Mouse (Mus musculus) limb, embryonic 11.5 days (tissue): ENCODE data around the gene Hoxc4. TPM values are rescaled to one million over a fixed set of nuclear protein-coding genes. Genes with fewer than 3 reads are reported as not detected.

Experiments used
- ATAC-seq: fragments of 200-750 bp; cut with Nextera tagmentation; 2 replicates; pipeline ENCODE4 v1.8.0; 2017; ENCODE audit warnings: low read depth; ENCODE audit not compliant: insufficient number of reproducible peaks, low FRiP score, low TSS enrichment
- DNase-seq: peaks from one replicate; pipeline ENCODE4 v3.0.0-alpha.2; 2015; ENCODE audit warnings: low spot score
- H3K27ac ChIP-seq: fragments of 300-500 bp; sonication (generic); replicated peaks from 2 replicates; pipeline ENCODE4 v1.5.1; 2014; ENCODE audit warnings: low read depth, mild to moderate bottlenecking, low read length
- H3K27me3 ChIP-seq: fragments of 300-500 bp; sonication (generic); 2 replicates; pipeline ENCODE4 v1.6.1; 2014; ENCODE audit warnings: mild to moderate bottlenecking, low read length, mixed read lengths; ENCODE audit not compliant: control insufficient read depth, insufficient read depth
- H3K36me3 ChIP-seq: fragments of 300-500 bp; sonication (generic); 2 replicates; pipeline ENCODE4 v1.6.1; 2014; ENCODE audit warnings: mild to moderate bottlenecking, low read length, moderate library complexity, mixed read lengths; ENCODE audit not compliant: control insufficient read depth, insufficient read depth
- H3K4me1 ChIP-seq: fragments of 300-500 bp; sonication (generic); 2 replicates; pipeline ENCODE4 v1.6.1; 2014; ENCODE audit warnings: low read length, mixed read lengths; ENCODE audit not compliant: control insufficient read depth, insufficient read depth
- H3K4me2 ChIP-seq: fragments of 300-500 bp; sonication (generic); 2 replicates; pipeline ENCODE4 v1.6.1; 2014; ENCODE audit warnings: low read depth, mild to moderate bottlenecking, moderate library complexity; ENCODE audit not compliant: severe bottlenecking
- H3K4me3 ChIP-seq: fragments of 300-500 bp; sonication (generic); 2 replicates; pipeline ENCODE4 v1.5.1; 2014; ENCODE audit warnings: low read depth, low read length
- H3K9ac ChIP-seq: fragments of 300-500 bp; sonication (generic); 2 replicates; pipeline ENCODE4 v1.6.1; 2014; ENCODE audit warnings: mild to moderate bottlenecking, low read length
- H3K9me3 ChIP-seq: fragments of 300-500 bp; sonication (generic); 2 replicates; pipeline ENCODE4 v1.6.1; 2016; ENCODE audit warnings: low read length; ENCODE audit not compliant: control insufficient read depth
- WGBS: fragments of 180-500 bp; shearing (Covaris S2); extraction: QIAGEN DNeasy Blood & Tissue Kit; methylation state at CpG from one replicate; pipeline ENCODE4 v1.1.7; 2014; 5-methylcytosine and 5-hydroxymethylcytosine counted together
- polyA plus RNA-seq: library from polyadenylated mRNA; unstranded; fragments of >200 nt; fragmentation: Nextera tagmentation; extraction: Ambion mirVana; gene quantifications from 2 replicates; pipeline ENCODE4 v1.2.1, GENCODE M21; 2014

Gene Hoxc4
- polyA plus RNA-seq, 1 experiment from 2014 or later, result 5.1 TPM

DNA sequence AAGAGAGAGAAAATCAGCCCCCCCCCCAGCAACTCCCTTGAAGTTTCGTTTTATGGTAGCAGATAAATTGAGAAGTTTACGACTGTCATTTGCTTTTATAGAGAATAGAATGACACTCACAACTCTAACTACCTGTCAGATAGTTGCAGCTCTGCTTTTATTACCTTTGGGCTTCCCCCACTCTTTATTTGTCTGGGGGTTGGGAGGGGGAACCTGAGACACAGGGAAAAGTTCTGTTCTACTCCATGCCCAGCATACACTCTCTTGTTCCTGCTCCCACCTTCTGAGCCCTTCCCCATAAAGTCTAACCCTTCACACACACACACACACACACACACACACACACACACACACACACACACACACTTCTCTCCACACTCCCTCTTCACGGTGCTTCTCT, 25.9 kb upstream of the Hoxc4 start:
- ATAC-seq, result no peak
- Histone ChIP-seq H3K4me2 (no peak overlapping the region), H3K4me1 (peaks cover 34% of the 10 kb centered on the region), H3K27me3 (peaks cover 81% of the 10 kb centered on the region), H3K9ac (no peak overlapping the region), H3K4me3 (no peak overlapping the region), H3K9me3 (no peaks in the 10 kb centered on the region), H3K27ac (no peak overlapping the region), H3K36me3 (no peaks in the 10 kb centered on the region)
- DNase-seq, result no peak
- 0% methylated on average over 3 of the region's 3 CpGs for WGBS

DNA sequence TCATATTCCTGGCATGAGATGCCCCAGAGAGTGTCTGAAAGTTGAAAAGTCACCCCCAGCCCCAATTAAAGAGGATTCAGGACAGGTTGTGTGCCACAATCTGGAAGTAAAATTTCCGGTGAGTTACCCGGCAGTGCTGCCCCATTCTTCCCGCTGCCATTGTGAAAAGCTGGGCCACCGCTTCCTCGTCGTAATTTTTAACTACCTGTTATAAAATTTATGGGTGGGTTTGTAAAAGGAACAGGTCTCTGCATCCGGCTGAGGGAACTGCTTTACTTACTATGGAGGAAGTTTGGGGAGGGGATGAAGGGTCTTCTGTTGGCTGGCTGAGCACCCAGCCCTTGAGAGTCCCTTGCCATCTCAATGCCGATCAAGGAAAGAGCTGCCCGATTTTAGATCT, 22.2 kb upstream of the Hoxc4 start:
- no peaks in the 10 kb centered on the region for H3K9me3 ChIP-seq
- H3K27me3 ChIP-seq, result peaks cover 60% of the 10 kb centered on the region
- no peak overlapping the region for H3K4me3 ChIP-seq
- no peaks in the 10 kb centered on the region for H3K36me3 ChIP-seq
- H3K27ac ChIP-seq, result no peak overlapping the region
- ATAC-seq (no peak), DNase-seq (peak; percentile 64)
- no peak overlapping the region for H3K9ac ChIP-seq
- peaks cover 54% of the 10 kb centered on the region for H3K4me1 ChIP-seq
- H3K4me2 ChIP-seq, result peak overlapping the region; percentile 24; the same call in 1 of the 2 replicates
- WGBS, result under 1% methylated on average over 9 of the region's 9 CpGs

DNA sequence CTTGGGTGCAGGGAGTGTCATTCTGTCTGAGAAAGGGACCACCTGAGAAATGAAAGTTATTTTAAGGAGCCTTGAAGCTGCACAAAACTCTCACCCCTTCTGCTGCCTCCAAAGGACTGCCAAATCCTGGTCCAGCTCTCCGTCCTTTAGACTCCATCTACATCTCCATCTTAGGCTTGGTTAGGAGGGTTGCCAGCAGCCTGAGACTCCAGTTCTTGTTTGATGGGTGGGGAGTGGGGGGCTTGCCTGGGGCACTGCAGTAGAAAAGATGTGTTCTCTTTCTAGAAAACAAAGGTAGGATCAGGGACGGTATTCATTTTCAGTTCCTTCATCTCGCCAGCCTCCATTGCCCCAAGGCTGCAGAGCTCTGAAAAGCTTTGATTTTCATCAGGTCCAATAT, 21.3 kb upstream of the Hoxc4 start:
- no peak overlapping the region for H3K9ac ChIP-seq
- H3K27me3 ChIP-seq, result peaks cover 58% of the 10 kb centered on the region
- DNase-seq (peak; percentile 41), ATAC-seq (no peak)
- no peaks in the 10 kb centered on the region for H3K9me3 ChIP-seq
- 0 out of 2 replicates have a peak overlapping the region, but pooled peaks have one; percentile 41 for H3K4me3 ChIP-seq
- no peak overlapping the region for H3K27ac ChIP-seq
- peaks cover 62% of the 10 kb centered on the region for H3K4me1 ChIP-seq
- H3K4me2 ChIP-seq, result peak overlapping the region; percentile 78
- WGBS, result 5% methylated on average over 3 of the region's 3 CpGs
- H3K36me3 ChIP-seq, result no peaks in the 10 kb centered on the region

DNA sequence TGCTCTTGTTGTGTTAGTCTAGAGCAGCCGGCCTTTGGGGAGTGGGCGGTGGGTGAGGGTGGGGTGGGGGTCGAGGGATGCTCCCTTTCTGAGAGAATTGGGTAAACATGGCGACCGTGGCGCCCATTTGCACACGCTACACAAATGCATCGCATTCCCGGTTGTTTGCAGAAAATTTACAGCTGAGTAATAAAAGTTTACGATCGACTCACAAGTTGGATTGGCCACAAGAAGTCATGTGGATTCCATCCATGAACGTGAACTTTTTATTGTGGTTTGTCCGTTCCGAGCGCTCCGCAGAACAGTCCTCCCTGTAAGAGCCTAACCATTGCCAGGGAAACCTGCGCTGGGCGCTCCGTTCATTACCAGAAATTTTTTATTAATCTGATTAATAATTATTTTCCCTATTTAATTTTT, 20.8 kb upstream of the Hoxc4 start, which contains the start of gene Hoxc6:
Gene Hoxc6, plus strand, starts transcription at position 319 of the 417 bp plus-strand sequence.
- DNase-seq, result peak; percentile 74
- Histone ChIP-seq H3K4me1 (peaks cover 67% of the 10 kb centered on the region), H3K4me3 (peak within 1 kb of the TSS; percentile 41), H3K9me3 (no peaks in the 10 kb centered on the region), H3K27me3 (peaks cover 59% of the 10 kb centered on the region), H3K27ac (peak within 1 kb of the TSS; percentile 90), H3K9ac (peak within 1 kb of the TSS; percentile 61), H3K4me2 (peak within 1 kb of the TSS; percentile 78), H3K36me3 (no peaks in the 10 kb centered on the region)
- under 1% methylated on average over 19 of the region's 19 CpGs for WGBS
- ATAC-seq, result peak; percentile 39; the same call in 1 of the 2 replicates

DNA sequence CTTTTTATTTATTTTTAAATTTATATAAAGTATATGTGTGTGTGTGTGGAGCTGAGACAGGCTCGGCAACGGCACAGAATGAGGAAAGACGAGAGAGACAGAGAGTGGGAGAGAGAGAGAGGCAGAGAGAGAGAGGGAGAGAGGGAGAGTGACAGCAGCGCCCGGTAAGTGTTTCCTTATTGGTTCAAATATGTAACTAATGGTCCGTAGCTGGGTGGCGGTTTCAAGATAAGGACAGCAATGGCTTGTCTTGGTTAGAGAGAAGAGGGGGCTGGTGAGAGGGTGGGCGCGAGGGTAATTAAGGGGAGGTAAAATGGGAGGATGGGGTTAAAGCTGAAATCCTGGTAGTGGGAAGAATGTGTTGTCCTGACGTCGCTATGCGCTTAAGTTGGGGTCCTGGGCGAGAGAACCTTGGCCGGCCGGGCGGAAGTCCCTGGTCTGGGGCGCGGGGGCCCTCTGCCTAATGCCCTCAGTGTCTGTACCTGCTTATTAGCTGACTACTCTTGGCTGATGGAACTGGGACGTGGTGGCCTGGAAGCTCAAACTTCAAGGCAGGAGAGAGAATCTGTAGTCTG, 20.0 kb upstream of the Hoxc4 start:
- Histone ChIP-seq H3K4me1 (peaks cover 69% of the 10 kb centered on the region), H3K27me3 (peaks cover 56% of the 10 kb centered on the region), H3K9me3 (no peaks in the 10 kb centered on the region), H3K4me2 (peak overlapping the region; percentile 78), H3K9ac (peak overlapping the region; percentile 61), H3K36me3 (no peaks in the 10 kb centered on the region), H3K4me3 (peak overlapping the region; percentile 41), H3K27ac (peak overlapping the region; percentile 90)
- ATAC-seq (peak; percentile 14; the same call in 1 of the 2 replicates), DNase-seq (no peak)
- WGBS, result under 1% methylated on average over 19 of the region's 19 CpGs

DNA sequence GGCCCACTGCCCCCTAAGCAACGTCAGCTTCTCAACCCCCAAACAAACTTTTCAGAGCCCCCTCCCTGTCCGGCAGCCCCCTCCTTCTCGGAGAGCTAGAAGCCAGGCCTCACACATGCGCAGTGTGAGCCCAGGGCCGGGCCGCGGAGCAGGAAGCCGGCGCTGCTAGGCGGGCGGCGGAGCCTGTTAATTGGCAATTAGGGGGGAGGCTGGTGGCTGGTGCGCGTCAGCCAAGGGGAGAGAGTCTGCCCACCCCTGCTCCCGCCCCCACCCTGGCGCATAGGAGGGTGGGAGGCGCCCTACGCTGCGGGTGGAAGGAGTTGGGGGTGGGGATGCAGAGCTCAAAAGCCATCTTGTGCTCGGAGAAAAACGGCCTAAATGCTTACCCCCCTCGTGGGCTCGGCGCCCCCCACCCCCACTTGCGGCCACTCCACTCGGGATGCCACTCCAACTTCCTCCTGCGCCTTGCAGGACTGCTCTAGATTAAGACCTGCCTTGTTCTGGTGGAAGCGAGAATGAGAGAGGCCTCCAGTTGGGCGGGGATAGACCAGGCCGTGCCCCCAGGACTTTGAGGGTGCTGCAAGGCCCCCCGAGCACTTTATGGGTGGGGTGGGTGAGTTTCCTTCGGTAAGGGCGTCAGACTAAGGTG, 19.4 kb upstream of the Hoxc4 start:
- ATAC-seq (peak; percentile 69), DNase-seq (peak; percentile 91)
- Histone ChIP-seq H3K36me3 (no peaks in the 10 kb centered on the region), H3K9me3 (no peaks in the 10 kb centered on the region), H3K4me2 (peak overlapping the region; percentile 78), H3K9ac (peak overlapping the region; percentile 61), H3K27ac (peak overlapping the region; percentile 90), H3K27me3 (peaks cover 59% of the 10 kb centered on the region), H3K4me3 (peak overlapping the region; percentile 41), H3K4me1 (peaks cover 72% of the 10 kb centered on the region)
- under 1% methylated on average over 33 of the region's 33 CpGs for WGBS

DNA sequence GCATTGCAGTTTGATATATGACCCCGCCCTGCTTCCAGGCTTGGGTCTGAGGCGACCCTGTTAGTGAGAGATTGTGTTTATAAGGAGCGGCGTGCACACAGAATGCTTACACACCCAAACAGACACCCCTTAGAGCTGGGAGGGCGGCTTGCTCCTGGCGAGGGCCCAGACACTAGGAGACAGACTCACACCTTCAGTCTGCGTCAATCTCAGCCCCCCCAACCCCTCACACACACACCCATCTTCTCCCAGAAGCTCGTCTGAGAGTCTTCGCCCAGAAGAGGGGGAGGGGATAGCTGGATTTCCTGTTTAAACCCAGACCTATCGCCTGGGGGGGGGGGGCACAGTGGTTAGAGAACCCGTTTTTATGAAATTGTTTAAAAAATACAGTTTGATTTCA, 18.8 kb upstream of the Hoxc4 start:
- peak overlapping the region; percentile 61 for H3K9ac ChIP-seq
- DNase-seq, result peak; percentile 72
- peak overlapping the region; percentile 41 for H3K4me3 ChIP-seq
- peaks cover 57% of the 10 kb centered on the region for H3K27me3 ChIP-seq
- H3K36me3 ChIP-seq, result no peaks in the 10 kb centered on the region
- H3K27ac ChIP-seq, result peak overlapping the region; percentile 90
- 0% methylated on average over 10 of the region's 11 CpGs for WGBS
- H3K4me2 ChIP-seq, result peak overlapping the region; percentile 78
- peaks cover 73% of the 10 kb centered on the region for H3K4me1 ChIP-seq
- peak; percentile 42 for ATAC-seq
- H3K9me3 ChIP-seq, result no peaks in the 10 kb centered on the region

DNA sequence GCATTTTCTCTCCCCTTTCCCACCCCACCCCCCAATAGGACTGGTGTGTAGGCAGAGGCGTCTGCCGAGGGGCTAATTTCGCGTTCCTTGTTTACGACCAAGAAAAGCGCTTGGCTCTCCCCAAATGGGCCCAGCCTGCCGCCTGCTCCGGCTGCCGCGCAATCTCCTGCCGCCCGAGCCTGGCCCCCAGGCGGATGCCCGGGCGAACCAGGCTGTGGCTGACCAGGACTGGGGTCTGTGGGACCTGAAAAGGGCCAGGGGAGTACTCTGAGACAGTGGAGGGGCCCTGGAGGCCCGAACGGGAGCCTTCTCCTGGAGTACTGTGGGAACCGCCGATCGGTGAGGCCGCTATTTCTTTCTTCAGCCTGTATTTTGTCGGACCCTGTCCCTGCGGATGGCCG, 18.2 kb upstream of the Hoxc4 start:
- peaks cover 52% of the 10 kb centered on the region for H3K27me3 ChIP-seq
- H3K27ac ChIP-seq, result peak overlapping the region; percentile 90
- no peaks in the 10 kb centered on the region for H3K9me3 ChIP-seq
- H3K4me3 ChIP-seq, result peak overlapping the region; percentile 41
- peak overlapping the region; percentile 84 for H3K9ac ChIP-seq
- H3K36me3 ChIP-seq, result no peaks in the 10 kb centered on the region
- ATAC-seq (no peak), DNase-seq (peak; percentile 74)
- 0% methylated on average over 24 of the region's 24 CpGs for WGBS
- peak overlapping the region; percentile 78 for H3K4me2 ChIP-seq
- H3K4me1 ChIP-seq, result peaks cover 79% of the 10 kb centered on the region
